Mouse (Mus musculus) CH12.LX (cell line): ENCODE data around the gene Ripk1.
A peak's percentile ranks its signal among the peaks of the same experiment; 100 is the strongest.

Source experiments
- CTCF ChIP-seq, 2 experiments: IDR thresholded peaks in 1 of 2; conservative IDR thresholded peaks in 1 of 2; 2 replicates each; pipeline ENCODE4 v1.5.1; 2011 to 2012; ENCODE audit warnings: low read depth in 2 of 2, low read length in 2 of 2, improper control_type of control experiment in 1 of 2, inconsistent platforms in 1 of 2, mild to moderate bottlenecking in 1 of 2, moderate library complexity in 1 of 2
- JUND ChIP-seq: conservative IDR thresholded peaks from 2 replicates; pipeline ENCODE4 v1.6.1; 2011; ENCODE audit warnings: low read depth, low read length, improper control_type of control experiment
- POLR2A ChIP-seq: IDR thresholded peaks from 2 replicates; pipeline ENCODE4 v1.6.1; 2011; ENCODE audit warnings: low read depth, mild to moderate bottlenecking, improper control_type of control experiment, low read length
- TCF12 ChIP-seq: IDR thresholded peaks from 2 replicates; pipeline ENCODE4 v1.6.1; 2014; ENCODE audit warnings: low read depth, mild to moderate bottlenecking, inconsistent platforms, low read length, improper control_type of control experiment
- ZKSCAN1 ChIP-seq: IDR thresholded peaks from 2 replicates; pipeline ENCODE4 v1.6.1; 2012; ENCODE audit warnings: low read depth, inconsistent platforms, low read length, improper control_type of control experiment, borderline replicate concordance
- ZMIZ1 ChIP-seq: IDR thresholded peaks from 2 replicates; pipeline ENCODE4 v1.6.1; 2012; ENCODE audit warnings: low read depth, mild to moderate bottlenecking, inconsistent platforms, low read length, improper control_type of control experiment

DNA sequence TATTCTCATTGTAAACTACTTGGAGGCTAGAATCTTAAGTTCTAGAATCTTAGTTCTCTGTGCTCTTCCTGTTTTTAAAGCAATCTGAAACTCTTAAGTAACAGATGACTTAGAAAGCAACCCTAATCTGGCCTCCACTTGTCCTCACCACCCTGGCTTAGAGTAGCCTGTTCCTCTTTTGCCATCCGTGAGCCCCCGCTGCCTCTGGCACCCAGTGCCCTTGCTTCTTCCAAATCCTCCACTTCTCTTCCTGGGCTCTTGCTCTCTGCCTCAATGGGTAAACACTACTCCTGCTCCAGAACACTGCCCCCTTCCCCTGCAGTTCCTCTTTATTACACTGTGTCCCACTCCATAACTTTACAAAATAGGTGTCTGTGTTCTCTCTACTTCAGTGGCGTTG is 49.5 kb downstream of the Ripk1 start:
- TF ChIP-seq ZMIZ1 = no peak
- TF ChIP-seq JUND = no peak
- no peak for TF ChIP-seq POLR2A
- TF ChIP-seq TCF12 = no peak
- no peak for TF ChIP-seq ZKSCAN1
- 0 out of 4 replicates have a peak, but pooled peaks of 1 of the 2 experiments have one; percentile 7 for TF ChIP-seq CTCF (conservative IDR thresholded peaks at IDR 0.05 in 1 of 2, IDR thresholded peaks at IDR 0.05 in 1 of 2; ENCODE audit: low read depth in 2 of 2, low read length in 2 of 2)
